Mouse (Mus musculus) brain, embryonic 14.5 days (tissue): ENCODE data around the gene Aox2.

ENCODE experiments used
- CTCF ChIP-seq: fragments of 200-500 bp; IDR thresholded peaks from 2 replicates; pipeline ENCODE4 v1.5.1; 2012; ENCODE audit warnings: inconsistent platforms, mild to moderate bottlenecking, moderate library complexity, borderline replicate concordance; ENCODE audit not compliant: insufficient read depth, insufficient read length; ENCODE audit errors: extremely low read depth
- POLR2A ChIP-seq: fragments of 200-500 bp; IDR thresholded peaks from 2 replicates; pipeline ENCODE4 v1.6.1; 2012; ENCODE audit warnings: mild to moderate bottlenecking, inconsistent platforms, borderline replicate concordance; ENCODE audit not compliant: poor library complexity, insufficient read depth, insufficient read length, severe bottlenecking; ENCODE audit errors: extremely low read depth

DNA sequence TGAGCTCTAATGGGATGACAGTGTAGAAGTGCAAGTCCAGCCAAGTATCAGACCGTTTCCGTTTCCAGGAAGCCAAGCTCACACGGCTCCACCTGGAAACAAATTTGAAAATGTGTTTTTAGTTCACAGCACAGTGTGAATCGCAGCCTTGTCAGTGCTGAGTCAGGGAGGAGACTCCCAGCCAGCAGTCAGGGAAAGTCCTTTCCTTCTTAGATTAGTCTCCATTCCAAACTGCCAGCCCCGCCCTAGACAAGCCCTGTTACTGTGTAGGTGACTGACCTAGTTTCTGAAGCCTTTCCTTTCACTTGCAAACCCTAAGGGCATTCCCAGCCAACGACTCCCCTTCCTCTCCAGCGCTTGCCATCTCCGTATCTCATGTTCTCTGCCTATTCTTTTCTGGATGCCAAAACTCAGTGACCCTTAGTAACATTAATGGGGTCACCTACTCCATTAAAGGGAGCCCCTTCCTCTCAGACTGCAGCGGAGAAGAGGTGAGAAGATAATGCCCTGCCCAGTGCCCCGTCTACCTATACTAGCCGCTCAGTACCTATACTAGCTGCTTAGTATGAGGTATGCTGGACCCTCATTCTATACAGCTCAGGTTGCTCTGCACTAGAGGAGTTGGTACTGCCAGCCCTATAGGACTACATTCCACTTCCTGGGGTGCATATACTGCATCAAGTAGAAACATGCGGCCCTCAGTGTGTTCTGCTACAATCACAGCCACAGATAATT, 88.8 kb downstream of the Aox2 start:
- TF ChIP-seq CTCF (no peak), POLR2A (no peak)
